Mouse (Mus musculus) myocyte (in vitro differentiated cells): Measurements from ENCODE around the gene Elmod2. TPM values are rescaled to one million over a fixed set of nuclear protein-coding genes. Genes with fewer than 3 reads are reported as not detected.

Source experiments
- H3K27me3 ChIP-seq: one replicate; pipeline ENCODE4 v1.6.1; 2011; ENCODE audit not compliant: control insufficient read depth, insufficient read depth, insufficient read length
- H3K36me3 ChIP-seq: one replicate; pipeline ENCODE4 v1.6.1; 2011; ENCODE audit not compliant: control insufficient read depth, insufficient read depth
- H3K4me2 ChIP-seq: one replicate; pipeline ENCODE4 v1.6.1; 2011; ENCODE audit warnings: low read depth, control low read depth
- H3K4me3 ChIP-seq: one replicate; pipeline ENCODE4 v1.5.1; 2011; ENCODE audit warnings: mild to moderate bottlenecking, control low read depth, moderate library complexity
- H3K79me2 ChIP-seq: one replicate; pipeline ENCODE4 v1.6.1; 2011; ENCODE audit not compliant: control insufficient read depth, insufficient read depth
- H3ac ChIP-seq: one replicate; pipeline ENCODE4 v1.6.1; 2011; ENCODE audit not compliant: control insufficient read depth, insufficient read length
- CEBPB ChIP-seq: IDR thresholded peaks from 2 replicates; pipeline ENCODE4 v1.6.1; 2011; ENCODE audit warnings: mild to moderate bottlenecking, moderate library complexity; ENCODE audit not compliant: poor library complexity, insufficient read depth, severe bottlenecking
- E2F4 ChIP-seq: IDR thresholded peaks from one replicate; pipeline ENCODE4 v1.6.1; 2011; ENCODE audit warnings: mild to moderate bottlenecking, control low read depth, moderate library complexity; ENCODE audit not compliant: insufficient read depth
- MAX ChIP-seq: IDR thresholded peaks from one replicate; pipeline ENCODE4 v1.6.1; 2011; ENCODE audit warnings: low read depth, mild to moderate bottlenecking, control low read depth
- MYOD1 ChIP-seq, 3 experiments: IDR thresholded peaks; one replicate each; pipeline ENCODE4 v1.6.1; 2011; ENCODE audit warnings: control low read depth in 2 of 3, low read depth in 2 of 3, mild to moderate bottlenecking in 2 of 3, moderate library complexity in 1 of 3; ENCODE audit not compliant: insufficient read length in 2 of 3, control insufficient read depth in 1 of 3
- MYOG ChIP-seq, 3 experiments: IDR thresholded peaks; one replicate each; pipeline ENCODE4 v1.6.1; 2011; ENCODE audit warnings: control low read depth in 2 of 3, low read depth in 2 of 3, mild to moderate bottlenecking in 2 of 3; ENCODE audit not compliant: insufficient read length in 2 of 3, control insufficient read depth in 1 of 3, insufficient read depth in 1 of 3
- POLR2A ChIP-seq: IDR thresholded peaks from one replicate; pipeline ENCODE4 v1.6.1; 2011; ENCODE audit warnings: low read depth, mild to moderate bottlenecking, control low read depth, moderate library complexity; ENCODE audit not compliant: insufficient read length
- POLR2AphosphoS2 ChIP-seq: IDR thresholded peaks from one replicate; pipeline ENCODE4 v1.6.1; 2011; ENCODE audit warnings: low read depth, control low read depth; ENCODE audit not compliant: insufficient read length
- REST ChIP-seq: IDR thresholded peaks from one replicate; pipeline ENCODE4 v1.6.1; 2011; ENCODE audit warnings: mild to moderate bottlenecking, control low read depth, moderate library complexity; ENCODE audit not compliant: insufficient read depth, insufficient read length
- SRF ChIP-seq: IDR thresholded peaks from one replicate; pipeline ENCODE4 v1.6.1; 2011; ENCODE audit warnings: low read depth; ENCODE audit not compliant: control insufficient read depth, insufficient read length
- TCF12 ChIP-seq: IDR thresholded peaks from one replicate; pipeline ENCODE4 v1.6.1; 2011; ENCODE audit warnings: mild to moderate bottlenecking, control low read depth; ENCODE audit not compliant: poor library complexity, insufficient read depth, severe bottlenecking
- TCF3 ChIP-seq: IDR thresholded peaks from one replicate; pipeline ENCODE4 v1.6.1; 2011; ENCODE audit warnings: low read depth, control low read depth; ENCODE audit not compliant: insufficient read length
- USF1 ChIP-seq: IDR thresholded peaks from one replicate; pipeline ENCODE4 v1.6.1; 2011; ENCODE audit warnings: low read depth, mild to moderate bottlenecking, control low read depth, moderate library complexity
- polyA plus RNA-seq: library from polyadenylated mRNA; unstranded; fragments of >200 nt; fragmentation: generic; extraction: Trizol; gene quantifications from one replicate; pipeline ENCODE4 v1.2.1, GENCODE M21; 2012; ENCODE audit warnings: missing spikeins

The Elmod2 gene
- 4.0 TPM for polyA plus RNA-seq

DNA sequence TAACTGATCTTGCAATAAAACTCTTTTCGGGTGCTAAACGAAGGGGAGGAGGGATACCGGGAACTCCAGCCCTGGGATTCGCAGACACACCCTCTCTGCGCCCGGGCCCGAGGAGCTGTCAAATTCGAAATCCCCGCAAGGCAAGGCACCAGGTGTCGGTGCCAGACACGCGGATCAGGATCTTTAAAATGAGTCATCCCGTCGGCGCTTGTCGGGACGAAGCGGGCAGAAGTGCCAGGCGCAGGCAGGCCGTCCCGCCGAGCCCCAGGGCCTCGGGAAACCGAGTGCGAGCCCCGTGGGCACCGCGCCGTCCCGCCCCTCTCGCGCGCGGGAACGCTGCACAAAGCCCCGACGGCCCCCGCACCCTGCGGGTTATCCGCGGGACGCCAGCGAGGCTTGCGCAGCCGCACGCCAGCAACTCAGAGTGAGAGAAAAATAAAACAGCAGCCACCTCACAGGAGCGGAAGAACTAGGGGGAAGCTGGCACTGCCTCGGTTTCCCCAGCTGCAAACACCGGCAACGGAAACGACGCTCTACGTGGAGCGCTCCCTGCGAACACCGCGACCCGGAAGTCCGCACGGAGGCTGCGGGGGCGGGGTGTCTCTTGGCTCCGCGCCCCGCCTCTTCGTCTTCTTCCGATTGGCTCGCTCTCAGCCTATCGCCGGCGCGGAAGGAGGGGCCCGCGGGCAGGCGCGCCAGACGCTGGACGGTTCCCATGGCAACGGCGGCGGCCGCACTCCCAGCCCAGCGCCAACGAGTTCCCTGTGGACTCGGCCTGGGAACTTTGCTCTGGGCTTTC lies at the start of gene Elmod2:
Gene Elmod2 (minus strand): TSS at position 588 of the 799 bp plus-strand sequence.
- H3K4me3 ChIP-seq: peak within 1 kb of the TSS; percentile 64
- H3K79me2 ChIP-seq: no peaks in the 10 kb centered on the region
- peaks cover 4% of the 10 kb centered on the region for H3K27me3 ChIP-seq
- H3K36me3 ChIP-seq: no peaks in the 10 kb centered on the region
- peak within 1 kb of the TSS; percentile 14 for H3ac ChIP-seq
- peak within 1 kb of the TSS; percentile 94 for H3K4me2 ChIP-seq
- TF ChIP-seq MYOG (IDR thresholded peaks at IDR 0.05; ENCODE audit: control insufficient read depth in 1 of 3, insufficient read depth in 1 of 3, insufficient read length in 2 of 3, low read depth in 2 of 3) (peak in 1 of 3 experiments; percentile 43), REST (no peak), SRF (no peak), USF1 (no peak), POLR2AphosphoS2 (peak; percentile 91), MYOD1 (IDR thresholded peaks at IDR 0.05; ENCODE audit: control insufficient read depth in 1 of 3, insufficient read length in 2 of 3, low read depth in 2 of 3) (peak in 1 of 3 experiments; percentile 25), POLR2A (peak; percentile 85), E2F4 (peak; percentile 32), CEBPB (no peak)

DNA sequence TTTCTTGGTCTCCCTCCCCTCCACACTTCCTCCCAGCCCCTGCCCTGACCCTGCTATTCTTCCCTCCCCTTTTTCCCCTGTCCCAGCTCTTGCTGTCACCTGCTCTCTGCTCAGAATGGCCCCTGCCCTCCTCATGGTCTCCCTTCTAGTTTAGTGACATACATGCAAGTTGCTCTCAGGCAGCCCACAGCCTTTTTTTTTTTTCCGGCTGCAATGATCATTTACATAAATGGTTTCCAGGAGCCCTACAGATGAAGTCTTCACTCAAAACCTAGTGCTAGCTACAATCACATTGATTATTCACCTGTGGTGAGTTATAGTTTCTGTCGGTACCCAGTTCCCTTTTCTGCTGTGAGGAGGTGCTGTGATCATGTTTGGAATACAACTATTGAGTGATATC lies 48.7 kb upstream of the Elmod2 start:
- no peaks in the 10 kb centered on the region for H3K79me2 ChIP-seq
- no peaks in the 10 kb centered on the region for H3K27me3 ChIP-seq
- no peak for TF ChIP-seq POLR2AphosphoS2
- TF ChIP-seq MYOG (IDR thresholded peaks at IDR 0.05; ENCODE audit: control insufficient read depth in 1 of 3, insufficient read depth in 1 of 3, insufficient read length in 2 of 3, low read depth in 2 of 3): no peak
- TF ChIP-seq CEBPB: no peak
- no peak for TF ChIP-seq TCF12
- TF ChIP-seq E2F4: no peak
- no peak for TF ChIP-seq MAX
- no peak for TF ChIP-seq TCF3
- TF ChIP-seq SRF: no peak
- TF ChIP-seq MYOD1 (IDR thresholded peaks at IDR 0.05; ENCODE audit: control insufficient read depth in 1 of 3, insufficient read length in 2 of 3, low read depth in 2 of 3): no peak
- TF ChIP-seq REST: no peak
- TF ChIP-seq POLR2A: no peak
- no peak for TF ChIP-seq USF1
- H3K36me3 ChIP-seq: no peaks in the 10 kb centered on the region
- H3ac ChIP-seq: no peak overlapping the region
- H3K4me2 ChIP-seq: no peak overlapping the region
- no peak overlapping the region for H3K4me3 ChIP-seq

DNA sequence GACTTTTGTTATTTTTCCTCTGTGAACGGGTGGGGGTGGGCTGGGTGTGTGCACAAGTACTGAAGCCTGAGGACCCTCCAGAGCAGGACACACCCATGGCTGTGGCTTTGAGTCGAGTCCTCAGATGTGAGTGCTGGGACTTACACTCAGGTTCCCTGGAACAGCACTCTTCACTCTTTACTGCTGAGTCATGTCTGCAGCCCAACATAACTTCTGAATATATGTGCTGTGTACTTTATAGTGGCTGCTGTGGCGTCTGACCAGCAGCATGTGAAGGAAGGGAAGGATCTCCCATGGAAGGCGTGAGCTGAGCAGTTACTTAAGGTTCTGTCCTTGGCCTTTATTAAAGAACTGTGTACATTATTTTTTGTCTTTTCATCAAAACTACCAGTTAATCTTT lies 47.9 kb upstream of the Elmod2 start:
- no peak overlapping the region for H3K4me2 ChIP-seq
- no peak overlapping the region for H3K4me3 ChIP-seq
- no peak overlapping the region for H3ac ChIP-seq
- no peaks in the 10 kb centered on the region for H3K36me3 ChIP-seq
- TF ChIP-seq MYOG (IDR thresholded peaks at IDR 0.05; ENCODE audit: control insufficient read depth in 1 of 3, insufficient read depth in 1 of 3, insufficient read length in 2 of 3, low read depth in 2 of 3): no peak
- no peak for TF ChIP-seq TCF3
- TF ChIP-seq E2F4: no peak
- H3K79me2 ChIP-seq: no peaks in the 10 kb centered on the region
- no peaks in the 10 kb centered on the region for H3K27me3 ChIP-seq

- no peaks in the 10 kb centered on the region for H3K36me3 ChIP-seq
- H3K4me2 ChIP-seq: no peak overlapping the region
- H3ac ChIP-seq: no peak overlapping the region
- no peaks in the 10 kb centered on the region for H3K79me2 ChIP-seq
- TF ChIP-seq MAX (no peak), USF1 (no peak), MYOG (IDR thresholded peaks at IDR 0.05; ENCODE audit: control insufficient read depth in 1 of 3, insufficient read depth in 1 of 3, insufficient read length in 2 of 3, low read depth in 2 of 3) (no peak), POLR2A (no peak), POLR2AphosphoS2 (no peak), E2F4 (no peak), TCF12 (no peak), CEBPB (no peak), SRF (no peak), REST (no peak), TCF3 (no peak), MYOD1 (IDR thresholded peaks at IDR 0.05; ENCODE audit: control insufficient read depth in 1 of 3, insufficient read length in 2 of 3, low read depth in 2 of 3) (no peak)
- H3K4me3 ChIP-seq: no peak overlapping the region
- H3K27me3 ChIP-seq: no peaks in the 10 kb centered on the region
Observed at GRCm38 (mm10) chr8:83377231-83377630, 44.9 kb upstream of the Elmod2 start.

GRCm38 (mm10) chr8:83363156-83363769 lies 31.0 kb upstream of the Elmod2 start:
- peak in 2 of 3 experiments; percentile 43 to 68 for TF ChIP-seq MYOD1 (IDR thresholded peaks at IDR 0.05; ENCODE audit: control insufficient read depth in 1 of 3, insufficient read length in 2 of 3, low read depth in 2 of 3)
- peak; percentile 38 for TF ChIP-seq TCF3
- TF ChIP-seq MAX: no peak
- TF ChIP-seq MYOG (IDR thresholded peaks at IDR 0.05; ENCODE audit: control insufficient read depth in 1 of 3, insufficient read depth in 1 of 3, insufficient read length in 2 of 3, low read depth in 2 of 3): peak in 2 of 3 experiments; percentile 80 to 85
- no peak overlapping the region for H3K4me3 ChIP-seq

More at GRCm38 (mm10) chr8:83363156-83363769, 31.0 kb upstream of the Elmod2 start:
- H3ac ChIP-seq: no peak overlapping the region
- no peaks in the 10 kb centered on the region for H3K36me3 ChIP-seq
- H3K4me2 ChIP-seq: no peak overlapping the region
- no peaks in the 10 kb centered on the region for H3K79me2 ChIP-seq
- H3K27me3 ChIP-seq: no peaks in the 10 kb centered on the region
